Mouse (Mus musculus): Measurements from ENCODE around the gene Trappc1. TPM values are rescaled to one million over a fixed set of nuclear protein-coding genes. Genes with fewer than 3 reads are reported as not detected.

Trappc1 gene
- polyA plus RNA-seq, 1 experiment from 2014 or later, result 177 TPM

DNA sequence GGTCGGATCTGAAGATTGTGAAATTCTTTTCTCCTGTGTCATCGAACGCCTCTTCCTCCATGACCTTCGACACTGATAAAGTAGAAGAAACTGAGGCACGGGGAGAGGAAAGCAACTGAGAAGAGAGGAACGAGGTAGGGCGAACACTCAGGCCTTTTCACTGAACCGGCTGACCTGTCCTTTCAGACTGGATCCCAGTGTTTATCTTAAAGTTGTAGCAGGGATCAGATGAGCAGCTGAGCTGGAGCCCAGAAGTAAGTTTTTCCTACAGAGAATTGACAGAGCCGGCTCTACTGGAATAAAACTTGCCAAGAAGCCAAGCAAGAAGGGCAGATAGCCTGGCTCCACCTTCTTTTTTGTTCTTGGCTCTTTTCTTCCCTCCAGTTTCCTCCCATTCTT lies 47.0 kb downstream of the Trappc1 start:
- H3K27ac ChIP-seq, result peak overlapping the region; percentile 79

DNA sequence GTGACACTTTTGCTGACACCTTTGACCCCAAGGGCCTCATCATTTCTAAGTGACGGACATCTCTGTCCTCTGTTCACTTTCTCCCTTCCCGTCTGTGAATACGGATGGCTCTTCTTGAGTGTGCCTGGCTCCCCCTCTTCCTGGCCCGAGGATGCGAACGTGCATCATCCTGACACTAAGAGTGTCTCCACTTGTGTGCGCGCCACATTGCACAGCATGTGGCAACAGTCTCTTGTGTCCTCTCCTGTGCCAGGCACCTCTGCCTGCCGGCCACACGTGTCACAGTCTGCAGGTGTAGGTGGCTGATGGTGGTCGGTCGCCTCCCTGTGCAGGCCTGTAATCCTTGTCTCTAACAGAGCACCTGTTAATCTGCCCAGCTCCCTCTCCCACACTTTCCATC lies 47.8 kb downstream of the Trappc1 start:
- Histone ChIP-seq H3K9me3 (no peaks in the 10 kb centered on the region), H3K4me2 (peak overlapping the region; percentile 39; the same call in 1 of the 2 replicates), H3K4me1 (peaks cover 20% of the 10 kb centered on the region), H3K36me3 (peaks cover 20% of the 10 kb centered on the region), H3K27ac (peak overlapping the region; percentile 79), H3K4me3 (no peak overlapping the region), H3K27me3 (no peaks in the 10 kb centered on the region), H3K9ac (peak overlapping the region; percentile 28; the same call in 1 of the 2 replicates)
- WGBS, result 55% methylated on average over 12 of the region's 12 CpGs
- ATAC-seq (ENCODE audit: insufficient number of reproducible peaks, insufficient read depth, low FRiP score, low TSS enrichment, low read depth), result peak; percentile 8; the same call in 1 of the 2 replicates

More for the DNA sequence above, 47.0 kb downstream of the Trappc1 start:
- Histone ChIP-seq H3K4me1 (peaks cover 25% of the 10 kb centered on the region), H3K4me2 (peak overlapping the region; percentile 39), H3K4me3 (no peak overlapping the region), H3K9me3 (no peaks in the 10 kb centered on the region), H3K36me3 (peaks cover 18% of the 10 kb centered on the region), H3K27me3 (no peaks in the 10 kb centered on the region), H3K9ac (peak overlapping the region; percentile 28; the same call in 1 of the 2 replicates)
- ATAC-seq (ENCODE audit: insufficient number of reproducible peaks, insufficient read depth, low FRiP score, low TSS enrichment, low read depth), result no peak
- WGBS, result 22% methylated on average over 9 of the region's 9 CpGs

DNA sequence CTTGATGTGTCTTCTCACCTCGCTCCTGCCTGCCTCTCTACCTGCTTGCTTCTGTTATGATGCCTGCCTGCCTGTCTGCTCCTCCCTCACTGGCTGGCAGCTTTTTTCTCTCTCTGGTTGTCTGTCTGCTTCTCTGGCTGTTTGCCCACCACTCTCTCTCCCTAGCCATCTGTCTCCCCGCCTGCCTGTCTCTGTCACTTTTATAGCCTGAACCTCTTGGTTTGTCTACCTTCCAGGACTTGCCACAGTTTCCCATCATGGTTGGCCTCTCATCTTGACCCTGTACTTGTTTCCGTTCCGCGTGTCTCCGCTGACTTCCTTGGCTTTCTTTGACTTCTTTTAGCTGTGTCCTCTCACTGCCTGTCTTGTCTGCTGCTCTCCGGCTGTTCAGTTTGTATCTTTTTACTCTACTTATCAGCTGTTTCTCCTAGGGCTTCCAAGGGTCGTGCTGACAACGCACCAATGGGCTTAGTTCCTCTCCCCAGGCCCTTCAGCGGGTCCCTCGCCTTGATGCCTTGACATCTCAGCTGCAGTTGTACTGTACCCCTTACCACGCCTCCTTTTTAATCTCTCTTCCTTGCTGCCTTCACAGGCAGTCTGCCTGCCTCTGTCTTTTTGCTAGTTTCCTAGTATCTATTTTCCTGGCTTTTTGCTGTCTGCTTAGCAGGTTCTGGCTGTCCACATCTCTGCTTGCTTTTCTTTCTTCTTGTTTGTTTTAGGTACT lies 48.4 kb downstream of the Trappc1 start:
- no peak overlapping the region for H3K4me3 ChIP-seq
- no peak for ATAC-seq (ENCODE audit: insufficient number of reproducible peaks, insufficient read depth, low FRiP score, low TSS enrichment, low read depth)

DNA sequence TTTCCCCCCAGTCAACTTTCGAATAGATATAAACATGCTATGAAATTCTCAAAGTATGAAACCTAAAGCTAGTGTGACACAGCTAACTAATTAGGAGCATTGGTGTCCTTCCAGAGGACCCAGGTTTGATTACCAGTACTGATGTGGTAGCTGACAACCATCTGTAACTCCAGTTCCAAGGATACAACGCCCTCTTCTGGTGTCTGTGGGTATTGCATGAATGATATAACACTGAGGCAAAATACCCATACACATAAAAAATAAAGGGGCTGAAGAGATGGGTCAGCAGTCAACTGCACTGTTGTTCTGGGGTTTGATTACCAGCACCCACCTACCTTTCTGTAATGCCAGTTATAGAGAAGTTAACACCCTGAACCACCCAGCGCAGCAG lies 49.0 kb downstream of the Trappc1 start:
- WGBS, result 62% methylated on average over 3 of the region's 3 CpGs
- no peak for ATAC-seq (ENCODE audit: insufficient number of reproducible peaks, insufficient read depth, low FRiP score, low TSS enrichment, low read depth)
- Histone ChIP-seq H3K27me3 (no peaks in the 10 kb centered on the region), H3K36me3 (peaks cover 27% of the 10 kb centered on the region), H3K4me2 (no peak overlapping the region), H3K9me3 (no peaks in the 10 kb centered on the region), H3K27ac (peak overlapping the region; percentile 79; the same call in 1 of the 2 replicates), H3K4me3 (no peak overlapping the region), H3K4me1 (peaks cover 20% of the 10 kb centered on the region), H3K9ac (no peak overlapping the region)

More for the DNA sequence above, 48.4 kb downstream of the Trappc1 start:
- 0 out of 2 replicates have a peak overlapping the region, but pooled peaks have one; percentile 28 for H3K9ac ChIP-seq
- no peaks in the 10 kb centered on the region for H3K27me3 ChIP-seq
- H3K9me3 ChIP-seq, result no peaks in the 10 kb centered on the region
- H3K36me3 ChIP-seq, result peaks cover 21% of the 10 kb centered on the region
- peak overlapping the region; percentile 79 for H3K27ac ChIP-seq
- peak overlapping the region; percentile 39; the same call in 1 of the 2 replicates for H3K4me2 ChIP-seq
- H3K4me1 ChIP-seq, result peaks cover 20% of the 10 kb centered on the region
- 58% methylated on average over 12 of the region's 12 CpGs for WGBS

DNA sequence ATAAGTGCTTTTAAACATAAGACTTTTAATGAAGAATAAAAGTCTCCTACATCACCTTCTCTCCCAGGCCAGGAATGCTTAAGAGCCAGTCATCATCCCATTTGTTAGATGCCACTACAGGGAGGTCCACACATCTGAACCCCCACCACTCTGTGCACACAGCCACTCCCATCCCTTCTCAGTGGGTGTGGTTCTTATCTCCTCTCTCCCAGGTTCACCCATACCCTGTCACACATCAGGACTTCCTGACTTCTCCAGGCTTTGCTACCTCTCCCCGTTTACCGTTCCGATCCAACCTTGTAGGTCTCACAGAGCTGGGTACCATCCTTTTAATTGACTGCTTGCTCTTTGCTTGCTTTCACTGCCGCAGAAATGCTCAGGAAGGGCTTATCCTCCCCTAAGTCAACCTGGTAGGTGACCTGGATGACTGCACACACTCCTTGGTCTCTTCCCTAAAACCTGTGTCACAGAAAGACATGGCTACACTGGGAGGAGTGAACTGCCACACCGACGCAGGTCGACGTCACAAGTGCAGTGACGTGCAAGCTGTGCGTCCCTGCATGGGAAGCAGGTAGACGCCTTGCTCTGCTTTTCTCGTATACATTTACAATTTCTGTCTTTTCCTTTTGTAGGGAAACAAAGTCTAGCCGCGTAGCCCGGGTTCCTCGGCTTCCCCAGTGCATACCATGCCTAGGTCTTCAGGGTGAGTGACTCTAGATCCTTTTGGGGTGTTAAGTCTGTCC lies 49.6 kb downstream of the Trappc1 start:
- Histone ChIP-seq H3K27ac (no peak overlapping the region), H3K4me3 (no peak overlapping the region), H3K9me3 (no peaks in the 10 kb centered on the region), H3K36me3 (peaks cover 31% of the 10 kb centered on the region), H3K4me1 (peaks cover 20% of the 10 kb centered on the region), H3K27me3 (no peaks in the 10 kb centered on the region), H3K9ac (no peak overlapping the region), H3K4me2 (no peak overlapping the region; the same call in 1 of the 2 replicates)
- 90% methylated on average over 16 of the region's 16 CpGs for WGBS
- ATAC-seq (ENCODE audit: insufficient number of reproducible peaks, insufficient read depth, low FRiP score, low TSS enrichment, low read depth), result no peak

Other genes starting within 250 kb of the Trappc1 start
- 91.5 and 101 TPM in 2 replicates for gene Vamp2, start 235.5 kb upstream of the Trappc1 start, polyA plus RNA-seq (2015; fragmentation: Nextera tagmentation; extraction: Ambion mirVana)
- 11.1 and 11.5 TPM in 2 replicates for gene Per1, start 228.8 kb upstream of the Trappc1 start, polyA plus RNA-seq (2015; fragmentation: Nextera tagmentation; extraction: Ambion mirVana)
- gene Hes7, start 203.6 kb upstream of the Trappc1 start, polyA plus RNA-seq (2015; fragmentation: Nextera tagmentation; extraction: Ambion mirVana), result 0.44 and 0.47 TPM in 2 replicates
- 0.13 and 0.17 TPM in 2 replicates for gene 9130213A22Rik, start 201.4 kb upstream of the Trappc1 start, polyA plus RNA-seq (2015; fragmentation: Nextera tagmentation; extraction: Ambion mirVana)
- 1.1 TPM in 2 replicates for gene Aloxe3, start 198.1 kb upstream of the Trappc1 start, polyA plus RNA-seq (2015; fragmentation: Nextera tagmentation; extraction: Ambion mirVana)
- gene Alox12b, start 167.0 kb upstream of the Trappc1 start, polyA plus RNA-seq (2015; fragmentation: Nextera tagmentation; extraction: Ambion mirVana), result 0.21 TPM in 1 of 2 replicates, not detected in the other
- 0.23 and 0.52 TPM in 2 replicates for gene Alox8, start 126.1 kb upstream of the Trappc1 start, polyA plus RNA-seq (2015; fragmentation: Nextera tagmentation; extraction: Ambion mirVana)
- gene Gucy2e, start 86.9 kb upstream of the Trappc1 start, polyA plus RNA-seq (2015; fragmentation: Nextera tagmentation; extraction: Ambion mirVana), result 0.45 and 0.62 TPM in 2 replicates
- gene Cntrob, start 205 bp upstream of the Trappc1 start, polyA plus RNA-seq (2015; fragmentation: Nextera tagmentation; extraction: Ambion mirVana), result 30.4 and 33.8 TPM in 2 replicates
- gene Kcnab3, start 2.3 kb downstream of the Trappc1 start, polyA plus RNA-seq (2015; fragmentation: Nextera tagmentation; extraction: Ambion mirVana), result 1.8 and 2.5 TPM in 2 replicates
- gene Rnf227, start 16.5 kb downstream of the Trappc1 start, polyA plus RNA-seq (2015; fragmentation: Nextera tagmentation; extraction: Ambion mirVana), result 24.7 and 26.4 TPM in 2 replicates
- gene Chd3, start 45.4 kb downstream of the Trappc1 start, polyA plus RNA-seq (2015; fragmentation: Nextera tagmentation; extraction: Ambion mirVana), result 135 and 142 TPM in 2 replicates
- 145 and 150 TPM in 2 replicates for gene Naa38, start 71.5 kb downstream of the Trappc1 start, polyA plus RNA-seq (2015; fragmentation: Nextera tagmentation; extraction: Ambion mirVana)
- 43.4 and 46.5 TPM in 2 replicates for gene Cyb5d1, start 71.7 kb downstream of the Trappc1 start, polyA plus RNA-seq (2015; fragmentation: Nextera tagmentation; extraction: Ambion mirVana)
- 13.2 and 16.4 TPM in 2 replicates for gene Tmem88, start 74.3 kb downstream of the Trappc1 start, polyA plus RNA-seq (2015; fragmentation: Nextera tagmentation; extraction: Ambion mirVana)
- gene Kdm6b, start 89.7 kb downstream of the Trappc1 start, polyA plus RNA-seq (2015; fragmentation: Nextera tagmentation; extraction: Ambion mirVana), result 41.3 and 43.1 TPM in 2 replicates
- 4.2 and 4.4 TPM in 2 replicates for gene Dnah2, start 225.1 kb downstream of the Trappc1 start, polyA plus RNA-seq (2015; fragmentation: Nextera tagmentation; extraction: Ambion mirVana)
- gene Efnb3, start 236.2 kb downstream of the Trappc1 start, polyA plus RNA-seq (2015; fragmentation: Nextera tagmentation; extraction: Ambion mirVana), result 43.4 and 46.3 TPM in 2 replicates

All from embryonic facial prominence, embryonic 13.5 days (tissue).